Mouse (Mus musculus) right cerebral cortex, postnatal 25 days (tissue): Measurements from ENCODE around the gene Pcsk6.
"Not testable (repeated sequence)": the region's sequence is repeated elsewhere in the genome, so short reads cannot be mapped to it uniquely, and the experiment has no call there.

Source experiments
- DNase-seq: peaks from one replicate; pipeline ENCODE4 v3.0.0; 2022

Pcsk6 gene

DNA sequence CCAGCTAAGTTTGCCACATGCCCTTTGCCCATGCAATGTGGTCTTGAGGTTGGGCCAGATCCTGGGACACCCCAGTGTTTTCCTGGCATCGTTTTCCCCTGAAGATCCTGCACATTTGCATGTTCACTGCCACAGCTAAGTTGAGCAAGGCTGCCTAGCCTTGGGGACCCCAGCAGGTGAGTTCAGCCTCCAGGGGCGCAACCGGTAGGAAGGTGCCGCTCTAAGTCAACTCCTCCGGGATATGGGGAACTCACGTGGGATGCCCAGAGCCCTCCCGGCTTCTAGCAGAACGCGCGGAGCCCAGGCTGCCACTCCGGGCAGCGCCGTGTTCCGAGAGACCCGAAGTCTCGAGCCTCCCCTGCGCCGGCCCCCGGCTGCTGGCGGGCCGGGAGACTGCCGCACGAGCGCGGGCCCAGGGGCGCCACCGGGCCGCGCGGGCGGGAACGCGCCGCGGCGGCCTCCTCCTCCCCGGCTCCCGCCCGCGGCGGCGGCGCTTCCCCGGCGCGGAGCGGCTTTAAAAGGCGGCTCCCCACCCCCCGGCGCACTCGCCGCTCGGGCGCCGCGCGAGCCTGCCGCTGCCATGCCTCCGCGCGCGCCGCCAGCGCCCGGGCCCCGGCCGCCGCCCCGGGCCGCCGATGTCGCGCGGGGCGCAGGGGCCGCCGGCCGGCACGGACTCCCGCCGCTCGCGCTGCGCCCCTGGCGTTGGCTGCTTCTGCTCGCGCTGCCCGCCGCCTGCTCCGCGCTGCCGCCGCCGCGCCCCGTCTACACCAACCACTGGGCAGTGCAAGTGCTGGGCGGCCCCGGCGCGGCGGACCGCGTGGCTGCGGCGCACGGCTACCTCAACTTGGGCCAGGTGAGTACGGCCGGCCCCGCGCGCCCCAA, at the start of gene Pcsk6:
Pcsk6 (plus strand) TSS at position 144 of the 882 bp plus-strand sequence.
- peak; percentile 52 for DNase-seq

DNA sequence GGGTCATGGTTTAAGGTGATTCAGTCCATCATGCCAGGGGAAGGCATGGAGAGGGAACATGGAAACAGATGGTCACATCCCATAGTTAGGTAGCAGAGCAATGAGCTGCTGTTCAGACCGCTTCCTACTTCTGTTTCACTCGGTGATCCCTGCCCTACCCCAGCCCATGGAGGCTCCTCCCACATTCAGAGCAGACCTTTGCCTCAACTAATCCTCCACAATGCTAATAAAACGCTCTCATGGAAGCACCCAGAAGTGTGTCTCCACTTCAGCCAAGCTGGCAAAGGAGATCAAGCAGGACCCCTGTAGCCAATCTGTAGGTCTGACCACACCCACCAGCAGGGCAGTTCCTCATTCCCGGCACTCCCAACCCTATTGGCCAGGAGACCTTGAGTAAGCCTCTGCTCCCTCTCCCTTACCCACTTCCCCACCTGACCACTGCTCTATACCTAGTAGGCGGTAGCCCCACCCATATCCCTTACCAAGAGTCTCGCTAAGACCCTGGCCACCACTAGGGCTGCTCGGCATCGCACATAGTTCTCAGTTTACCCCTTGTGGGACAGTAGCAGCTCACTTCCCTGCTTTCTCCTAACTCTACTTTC, 47.8 kb upstream of the Pcsk6 start:
- DNase-seq, result no peak

DNA sequence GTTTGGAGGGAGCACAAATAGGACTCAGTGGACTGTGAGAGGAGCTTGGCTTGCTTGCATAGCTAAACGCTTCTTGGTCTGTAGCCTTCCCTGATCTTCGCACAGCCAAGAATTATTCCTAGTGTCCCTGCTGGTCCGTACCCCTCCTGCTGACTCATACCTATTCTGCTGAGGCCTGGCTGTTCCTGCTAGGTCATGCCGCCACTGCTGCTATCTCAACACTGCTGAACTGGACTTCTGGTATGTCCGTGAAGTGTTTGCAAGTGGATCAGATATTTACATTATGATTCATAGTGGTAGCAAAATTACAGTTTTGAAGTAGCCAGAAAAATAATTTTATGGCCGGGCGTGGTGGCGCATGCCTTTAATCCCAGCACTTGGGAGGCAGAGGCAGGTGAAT, 44.0 kb upstream of the Pcsk6 start:
- DNase-seq, result no peak

DNA sequence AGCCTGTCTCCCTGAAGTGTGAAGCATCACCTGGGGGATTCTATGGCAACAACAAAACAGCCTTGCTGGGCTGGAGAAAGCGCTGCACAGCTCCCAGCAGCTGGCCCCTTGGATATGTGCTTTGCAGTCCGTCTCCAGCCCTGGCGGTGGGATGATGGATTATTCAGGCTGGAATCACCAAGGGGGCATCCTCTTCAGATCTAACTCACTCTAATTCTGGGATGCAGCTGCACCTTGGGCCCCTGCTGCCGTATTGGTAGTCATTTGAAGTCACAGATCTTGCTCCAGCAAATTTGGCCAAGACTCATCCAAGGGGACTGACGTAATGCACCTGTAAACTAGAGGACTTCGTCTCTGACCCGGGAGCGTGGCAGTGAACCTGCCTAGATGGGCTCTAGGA, 41.1 kb upstream of the Pcsk6 start:
- no peak for DNase-seq

DNA sequence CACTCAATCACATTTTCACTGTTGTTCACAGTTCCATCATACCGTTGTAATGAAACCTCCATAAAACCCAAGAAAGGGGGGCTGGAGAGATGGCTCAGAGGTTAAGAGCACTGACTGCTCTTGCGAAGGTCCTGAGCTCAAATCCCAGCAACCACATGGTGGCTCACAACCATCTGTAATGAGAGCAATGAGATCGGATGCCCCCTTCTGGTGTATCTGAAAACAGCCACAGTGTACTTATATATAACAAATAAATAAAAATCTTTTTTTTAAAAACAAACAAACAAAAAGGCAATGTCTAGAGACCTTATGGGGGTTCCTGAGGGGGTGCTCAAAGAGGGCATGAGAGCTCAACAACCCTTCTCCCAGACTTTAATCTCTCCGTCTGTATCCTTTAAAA, 39.6 kb upstream of the Pcsk6 start:
- not testable (repeated sequence) for DNase-seq

DNA sequence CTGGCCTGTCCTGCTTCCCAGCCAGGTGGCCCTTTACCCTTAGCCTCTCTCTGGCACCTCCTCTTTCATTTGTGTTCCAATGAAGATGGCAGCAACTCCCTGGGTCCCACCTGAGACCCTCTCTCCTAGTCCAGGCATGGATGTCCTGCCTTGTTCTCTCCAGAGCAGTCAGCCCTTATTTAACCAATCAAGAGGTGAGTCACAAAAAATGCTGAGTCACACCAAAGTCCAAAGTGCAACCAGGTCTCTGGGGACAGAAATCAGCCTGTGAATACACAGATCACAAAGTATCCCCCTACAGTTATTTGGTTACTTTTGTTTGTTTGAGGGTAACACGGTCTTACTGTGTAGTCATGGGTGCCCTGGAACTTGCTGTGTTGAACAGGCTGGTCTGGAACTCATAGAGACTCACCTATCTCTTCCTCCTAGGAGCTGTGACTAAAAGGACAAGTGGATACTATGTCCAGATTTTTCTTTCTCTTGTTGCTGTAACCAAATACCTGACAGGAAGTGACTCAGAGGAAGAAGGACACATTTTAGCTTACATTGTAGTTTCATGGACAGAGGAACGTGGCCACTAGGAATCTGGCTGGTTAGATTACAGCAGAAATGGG, 38.9 kb upstream of the Pcsk6 start:
- DNase-seq, result no peak

DNA sequence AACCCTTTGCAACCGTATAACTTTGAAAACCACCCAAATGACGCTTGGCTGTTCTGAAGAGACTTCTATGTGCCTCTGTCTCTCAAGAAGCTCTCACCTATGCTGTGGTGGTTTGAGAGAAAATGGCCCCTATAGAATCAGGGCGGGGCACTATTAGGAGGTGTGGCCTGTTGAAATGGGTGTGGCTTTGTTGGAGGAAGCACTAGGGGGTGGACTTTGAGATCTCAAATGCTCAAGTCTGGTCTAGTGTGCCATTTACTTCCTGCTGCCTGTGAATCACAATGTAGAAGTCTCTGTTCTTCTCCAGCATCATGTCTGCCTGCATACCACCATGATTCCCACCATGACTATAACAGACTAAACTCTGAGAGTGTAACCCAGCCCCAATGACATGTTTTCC, 21.8 kb upstream of the Pcsk6 start:
- no peak for DNase-seq

DNA sequence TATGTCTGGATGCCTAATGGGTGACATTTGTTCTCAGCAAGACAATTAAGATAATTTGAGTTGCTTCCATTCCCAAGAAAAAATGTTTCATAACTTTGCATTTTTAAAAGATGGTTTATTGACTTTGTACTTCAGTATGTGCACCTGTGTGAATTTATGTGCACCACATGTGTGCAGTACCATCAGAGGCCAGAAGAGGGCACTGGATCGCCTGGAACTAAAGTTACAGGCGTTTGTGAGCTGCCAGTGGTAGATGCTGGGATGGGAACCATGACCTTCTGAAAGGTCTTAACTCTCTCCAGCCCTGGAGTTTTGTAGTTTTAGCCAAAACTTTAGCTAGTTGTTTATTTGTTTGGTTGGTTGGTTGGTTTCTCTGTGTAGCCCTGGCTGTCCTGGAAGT, 18.3 kb upstream of the Pcsk6 start:
- no peak for DNase-seq

DNA sequence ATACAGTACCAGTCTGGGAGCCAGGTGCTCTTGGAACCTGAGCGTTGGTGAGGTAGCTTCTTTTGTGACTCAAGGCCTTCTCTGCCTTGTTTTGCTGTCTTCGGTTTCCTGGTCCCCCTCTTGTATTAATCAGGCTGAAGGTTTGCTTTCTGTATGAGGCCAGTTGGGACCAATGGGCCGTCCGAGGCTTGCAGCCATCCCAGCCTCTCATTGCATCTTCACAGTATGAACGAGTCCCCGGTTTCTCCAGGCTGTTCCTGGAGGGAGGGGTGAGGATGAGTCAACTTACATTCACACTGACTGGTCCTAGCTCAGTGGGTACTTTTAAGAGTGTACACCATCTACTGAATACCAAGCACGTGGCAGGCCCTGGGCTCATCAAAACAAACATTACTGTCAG, 553 bp upstream of the Pcsk6 start:
- no peak for DNase-seq

DNA sequence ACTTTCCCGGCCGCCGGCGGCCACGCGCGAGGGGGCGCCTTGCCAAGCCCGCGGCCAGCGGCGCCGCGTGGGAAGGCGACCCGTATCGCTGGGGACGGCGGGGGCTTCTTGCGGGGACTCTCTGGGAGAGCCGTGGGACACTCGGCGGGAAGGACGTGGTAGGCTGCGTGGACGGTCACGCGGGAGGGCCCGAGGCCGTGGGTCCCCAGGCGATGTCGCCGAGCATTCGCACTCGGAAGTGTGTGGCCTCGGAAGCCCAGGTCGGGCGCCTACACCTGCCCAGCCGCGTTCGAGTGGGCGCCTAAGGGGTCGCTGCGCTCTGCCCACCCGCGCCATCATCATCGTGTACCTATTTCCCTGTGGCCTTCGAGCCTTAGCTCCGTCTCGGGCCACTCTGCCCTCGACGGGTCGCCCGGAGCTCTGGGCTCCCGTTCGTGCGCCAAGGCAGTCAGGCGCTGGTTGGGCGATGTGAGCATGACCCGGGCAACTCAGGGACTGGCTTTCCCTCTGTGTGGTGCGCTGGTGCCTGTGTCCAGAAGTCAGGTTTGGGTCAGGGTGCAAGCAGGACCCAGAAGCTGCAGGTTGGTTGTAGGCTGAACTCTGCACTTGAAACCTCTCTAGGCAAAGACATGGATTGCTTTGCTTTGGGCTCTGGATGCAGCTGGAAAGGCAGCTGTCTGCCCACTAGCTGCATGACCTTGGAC, 1.1 kb downstream of the Pcsk6 start:
- no peak for DNase-seq

DNA sequence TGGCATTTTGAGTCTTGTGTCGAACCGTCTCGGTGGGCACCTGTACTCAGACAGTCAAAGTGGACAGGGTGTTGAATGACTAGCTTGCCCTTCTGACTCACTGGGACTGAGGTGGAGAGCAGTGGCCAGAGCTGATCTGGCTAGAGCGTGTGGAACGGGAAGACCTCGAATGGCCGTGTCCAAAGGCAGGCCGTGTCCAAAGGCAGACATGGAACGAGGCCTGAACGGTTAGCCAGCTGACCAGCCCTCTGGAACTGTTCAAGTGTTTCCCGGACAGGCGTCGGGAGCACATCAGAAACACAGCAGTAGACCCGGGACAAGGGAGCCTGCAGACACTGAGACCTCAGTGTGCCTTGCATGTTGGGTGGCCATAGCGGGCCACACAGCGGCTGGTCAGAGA, 7.6 kb downstream of the Pcsk6 start:
- no peak for DNase-seq

DNA sequence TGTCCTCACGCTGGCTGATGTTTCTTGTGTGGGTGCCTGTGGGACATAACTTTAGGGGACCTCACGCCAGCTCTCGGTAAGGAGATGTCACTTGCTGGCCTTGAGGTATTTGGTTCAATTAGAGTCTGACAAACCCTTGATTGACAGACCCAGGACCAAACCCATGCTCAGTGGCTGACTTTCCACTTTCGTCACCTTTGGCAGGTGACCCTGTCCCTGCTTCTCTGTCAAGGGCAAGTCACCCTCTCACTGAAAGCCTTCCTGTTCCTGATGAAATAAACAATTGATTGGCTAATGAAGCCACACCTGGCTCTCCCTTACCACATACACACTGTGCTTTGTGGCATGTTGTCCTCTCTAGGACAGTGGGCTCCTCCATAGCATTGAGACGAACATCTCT, 8.3 kb downstream of the Pcsk6 start:
- DNase-seq, result no peak

DNA sequence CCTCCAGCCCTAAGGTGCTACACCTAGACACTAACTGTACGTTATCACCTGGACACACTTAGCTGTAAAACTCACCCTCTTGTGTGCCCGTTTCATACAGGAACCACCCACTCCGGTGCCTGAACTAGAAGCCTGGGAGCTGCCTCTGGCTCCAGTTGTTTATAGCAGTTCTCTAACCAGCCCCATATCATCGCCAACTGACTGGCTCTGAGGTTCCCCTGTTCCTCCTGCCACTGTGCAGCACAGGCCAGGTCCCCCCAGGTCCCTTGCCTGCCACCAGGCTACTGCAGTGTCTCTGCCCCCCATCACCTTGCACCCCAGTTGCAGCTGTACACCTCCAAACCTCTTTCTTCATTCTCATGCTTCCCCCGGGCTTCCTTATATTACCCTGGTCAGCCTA, 8.7 kb downstream of the Pcsk6 start:
- DNase-seq, result no peak

DNA sequence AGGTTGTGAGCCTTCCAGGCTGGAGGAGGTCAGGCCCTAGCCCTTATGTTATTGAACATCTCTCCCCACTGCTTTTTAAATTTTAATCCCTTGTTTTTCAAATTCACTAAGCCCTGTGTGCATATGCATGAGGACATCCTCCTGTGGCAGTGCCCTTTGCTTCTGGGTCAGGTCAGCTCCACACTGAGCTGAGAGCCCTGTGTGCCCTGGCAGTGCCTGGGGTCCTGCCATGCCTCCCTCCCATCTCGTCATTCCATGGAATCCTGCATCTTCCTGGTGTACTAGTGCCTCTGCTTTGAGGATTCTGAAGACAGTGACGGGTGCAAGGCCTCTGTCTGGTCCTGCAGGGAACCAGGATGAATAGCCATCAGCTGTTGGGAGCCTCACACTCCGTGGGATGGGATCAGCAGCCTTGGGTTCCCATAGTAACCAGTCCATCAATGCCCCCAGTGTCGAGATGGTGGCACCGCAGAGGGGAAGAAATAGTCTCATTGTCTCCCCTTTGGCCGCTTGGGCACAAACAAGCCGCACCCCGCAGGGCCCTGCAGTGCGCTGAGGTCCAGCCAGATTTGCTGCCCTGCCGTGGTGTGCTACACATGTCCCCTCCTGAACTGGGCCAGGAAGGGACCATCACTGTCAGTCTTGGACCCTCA, 9.5 kb downstream of the Pcsk6 start:
- DNase-seq, result peak; percentile 36

DNA sequence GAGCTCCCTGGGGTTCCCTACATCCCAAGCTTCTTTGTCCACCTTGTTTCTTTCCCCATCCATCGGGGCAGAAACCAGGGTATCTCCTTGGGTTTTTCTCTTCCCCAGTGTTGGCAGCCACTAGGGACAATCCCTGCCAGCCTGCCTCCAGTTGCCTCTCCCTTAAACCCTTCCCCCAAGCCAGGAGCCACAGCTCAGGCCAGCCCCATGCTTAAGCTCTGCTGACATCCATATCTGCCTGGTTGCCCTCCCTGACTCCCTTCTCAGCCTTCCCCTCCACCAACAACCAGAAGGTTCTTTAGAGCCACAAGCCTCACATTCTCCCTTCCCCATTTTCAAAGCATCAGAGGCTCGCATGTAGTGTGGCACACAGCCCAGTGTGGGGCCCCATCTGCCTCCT, 10.3 kb downstream of the Pcsk6 start:
- DNase-seq, result no peak

DNA sequence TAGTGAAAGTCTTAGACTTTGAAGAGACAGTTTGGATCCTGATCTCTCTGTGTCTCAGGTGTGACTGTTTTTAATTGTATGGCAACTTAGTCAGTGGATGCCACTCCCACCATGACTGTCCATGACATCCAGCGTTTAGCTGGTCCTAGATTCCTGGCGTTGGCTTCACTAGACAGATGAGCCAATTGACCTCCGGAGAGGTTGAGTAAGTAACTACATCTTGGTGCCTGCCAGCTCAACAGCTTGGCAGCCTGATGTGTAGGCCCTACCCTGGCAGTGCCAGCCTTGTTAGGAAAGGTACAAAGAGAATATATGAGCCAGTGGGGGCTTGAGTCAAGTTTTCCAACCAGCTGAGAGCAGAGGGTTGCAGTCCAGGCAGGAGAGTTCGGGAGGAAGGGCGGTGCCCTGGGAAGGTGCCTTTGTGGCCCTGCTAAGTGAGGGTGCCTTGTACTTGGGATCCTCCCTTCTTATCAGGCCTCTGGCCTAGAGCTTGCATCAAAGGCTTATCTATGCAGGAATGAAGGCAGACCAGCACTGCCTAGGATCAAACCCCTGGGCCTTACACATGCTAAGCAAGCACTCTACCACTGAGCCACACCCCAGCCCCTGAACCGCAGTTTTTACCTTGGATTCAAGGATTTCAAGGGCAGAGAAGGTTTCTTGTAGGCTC, 11.8 kb downstream of the Pcsk6 start:
- DNase-seq, result no peak

DNA sequence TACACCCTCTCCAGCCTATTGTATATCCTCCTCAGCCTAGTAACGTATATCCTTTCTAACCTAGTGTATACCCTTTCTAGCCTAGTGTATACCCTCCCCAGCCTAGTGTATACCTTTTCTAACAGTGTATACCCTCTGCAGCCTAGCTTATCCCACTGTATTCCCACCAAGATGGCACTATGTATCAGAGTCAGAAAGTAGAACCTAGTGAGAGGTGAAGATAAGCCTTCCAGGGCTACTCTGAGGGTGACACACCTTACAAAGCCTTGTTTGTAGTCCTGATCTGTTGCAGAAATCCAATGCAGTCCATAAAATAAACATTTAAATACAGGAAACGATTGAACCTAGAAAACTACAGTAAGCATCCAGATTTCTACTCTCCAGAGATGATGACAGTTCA, 12.4 kb downstream of the Pcsk6 start:
- no peak for DNase-seq

DNA sequence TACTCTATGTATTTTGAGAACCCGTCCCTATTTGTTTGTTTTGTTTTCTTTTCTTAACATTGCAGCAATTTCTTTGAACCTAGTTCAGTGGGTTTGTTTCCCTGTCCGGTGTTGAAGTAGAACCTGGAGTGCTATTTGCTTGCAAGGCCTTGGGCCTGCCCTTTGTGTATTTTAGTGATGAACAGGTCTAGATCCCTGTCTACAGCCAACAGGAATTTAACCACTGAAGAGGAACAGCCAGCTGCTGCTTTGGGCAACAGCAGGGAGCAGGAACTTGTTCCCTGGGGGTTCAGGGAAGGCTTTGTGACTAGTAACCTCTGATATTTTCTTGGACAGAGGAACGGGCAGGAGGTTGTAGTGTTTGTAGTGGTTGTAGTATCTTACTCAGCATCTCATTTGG, 15.1 kb downstream of the Pcsk6 start:
- DNase-seq, result no peak

DNA sequence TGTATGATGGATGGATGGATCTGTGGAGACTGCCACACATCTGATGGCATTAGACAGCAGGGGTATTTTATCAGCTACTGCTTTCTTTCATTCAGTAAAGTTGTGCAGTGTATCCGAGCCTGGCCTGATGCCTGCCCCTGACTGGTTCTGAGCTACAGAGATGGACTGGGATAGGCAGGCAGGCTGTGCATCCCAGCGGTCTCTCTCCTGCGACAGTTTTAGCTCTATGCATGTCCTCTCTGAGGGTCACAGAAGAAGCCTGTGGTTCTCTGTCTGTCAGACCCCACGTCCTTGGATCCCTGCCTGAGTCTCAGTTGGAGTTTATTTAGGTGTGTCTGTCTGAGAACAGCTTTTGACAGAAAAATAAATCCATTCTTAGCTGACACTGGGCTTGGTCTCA, 16.7 kb downstream of the Pcsk6 start:
- DNase-seq, result no peak

DNA sequence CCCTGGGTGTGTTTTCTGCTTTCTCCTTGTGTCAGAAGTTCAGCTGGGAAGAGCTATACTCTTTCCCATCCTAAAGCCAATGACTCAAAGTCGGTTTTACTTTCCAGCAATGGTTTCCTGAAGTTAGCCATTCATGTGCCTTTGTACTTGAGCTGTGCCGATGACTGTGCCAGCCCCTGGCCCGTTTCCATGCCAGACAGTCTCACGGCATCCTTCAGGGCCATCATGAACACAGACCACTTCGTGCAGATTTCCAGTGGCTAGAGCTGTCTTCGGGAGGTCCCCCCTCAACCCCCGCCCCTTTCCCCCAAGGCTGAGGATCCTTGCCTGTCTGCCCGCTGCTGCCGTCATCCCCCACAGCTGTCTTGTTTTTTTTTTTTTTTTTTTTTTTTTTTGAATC, 17.8 kb downstream of the Pcsk6 start:
- no peak for DNase-seq

DNA sequence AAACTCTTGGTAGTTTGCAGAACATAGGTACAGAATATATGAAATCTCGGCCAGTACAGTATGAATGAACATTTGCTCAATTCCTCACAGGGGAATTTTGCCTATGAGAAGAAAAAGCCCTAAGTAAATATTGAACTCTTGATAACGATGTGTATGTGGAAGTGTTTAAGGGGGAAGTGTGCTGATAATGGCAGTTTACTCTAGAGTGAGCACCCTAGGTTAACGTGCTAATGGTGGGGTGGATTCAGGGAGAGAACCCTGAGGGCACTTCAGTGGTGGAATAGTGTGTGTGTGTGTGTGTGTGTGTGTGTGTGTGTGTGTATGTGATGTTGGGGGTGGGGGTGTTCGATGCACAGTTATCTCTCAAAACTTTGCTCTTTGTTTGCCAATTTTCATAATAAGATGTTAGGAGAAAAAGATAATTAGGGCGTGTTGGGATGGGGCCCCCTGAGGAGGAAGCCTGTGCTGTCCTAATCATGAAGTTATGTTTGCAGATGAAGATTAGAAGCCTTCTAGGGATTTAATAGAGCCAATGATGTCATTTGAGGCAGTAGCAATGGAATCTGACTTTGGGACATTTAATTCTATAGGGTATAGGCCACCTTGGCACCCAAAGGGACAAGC, 19.2 kb downstream of the Pcsk6 start:
- no peak for DNase-seq

DNA sequence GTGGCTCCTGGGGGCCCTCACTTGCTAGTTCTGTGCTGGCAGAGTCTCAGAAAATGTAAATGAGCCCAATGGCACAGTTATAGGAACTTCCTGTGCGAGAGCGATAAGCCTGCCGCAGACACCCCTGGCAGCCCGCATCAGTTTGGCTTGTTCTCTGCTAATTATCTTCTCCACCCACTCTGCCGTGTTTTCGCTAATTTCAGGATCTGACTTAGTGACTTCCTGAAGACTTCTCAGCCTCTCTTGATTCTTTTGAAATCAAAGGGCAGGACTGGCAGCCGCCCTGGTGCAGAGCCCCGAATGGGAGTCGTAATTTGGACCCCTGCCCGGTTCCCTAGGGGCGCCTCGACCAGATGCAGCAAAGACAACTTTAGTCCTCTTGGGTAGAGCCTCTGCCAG, 19.8 kb downstream of the Pcsk6 start:
- DNase-seq, result no peak
